Comparison of ENCODE assay signal across 12 mouse cellular contexts in the genomic region with DNA sequence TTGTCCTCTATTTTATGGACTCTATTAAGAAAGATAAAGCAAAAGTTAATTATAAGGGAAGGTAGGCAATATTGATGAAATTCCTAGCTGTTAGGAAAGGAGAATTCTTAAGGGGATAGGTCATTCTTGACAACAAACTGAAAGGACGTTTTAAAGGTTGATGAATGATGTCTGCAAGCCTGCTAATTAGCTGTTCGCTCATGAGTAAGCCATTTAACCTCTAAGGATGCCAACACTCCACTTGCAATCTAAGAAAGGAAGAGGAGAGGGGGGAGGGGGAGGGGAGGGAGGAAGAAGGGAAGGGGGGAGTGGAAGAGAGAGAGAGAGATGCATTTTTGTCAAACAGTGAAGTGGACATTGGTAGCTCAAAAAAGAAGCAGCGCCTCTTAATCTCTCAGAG.
"Had no signal": no experiment of that assay in that cellular context is flagged by ENCODE, and none has a peak within 500 bp of the region (broad histone marks: within the 10 kb centered on the region; RNA-seq: fewer than 3 reads in every experiment).

No protein-coding gene starts in this region.

- H3K36me3 ChIP-seq: limb, embryonic 13.5 days; midbrain, embryonic 12.5 days had no signal

- H3K4me3 ChIP-seq: limb, embryonic 13.5 days; midbrain, embryonic 12.5 days had no signal

- ATAC-seq: midbrain, embryonic 16.5 days had no signal

- H3K4me2 ChIP-seq: limb, embryonic 13.5 days; midbrain, embryonic 12.5 days had no signal

- H3K9me3 ChIP-seq: limb, embryonic 13.5 days; midbrain, embryonic 12.5 days had no signal

- H3K27me3 ChIP-seq: limb, embryonic 13.5 days; midbrain, embryonic 12.5 days had no signal

- DNase-seq: kidney, adult 8-10 months; kidney, postnatal 25 days; layer of hippocampus, adult 9-11 months; lung, adult 18-20 months; right cerebral cortex, postnatal 4 days; spleen, adult 18-20 months; thymus, adult 18-20 months; thymus, postnatal 25 days had no signal

- H3K4me1 ChIP-seq: limb, embryonic 13.5 days had no signal

- H3K9ac ChIP-seq: limb, embryonic 13.5 days; liver, embryonic 14.5 days; midbrain, embryonic 12.5 days had no signal

- H3K27ac ChIP-seq: limb, embryonic 13.5 days; liver, embryonic 14.5 days; midbrain, embryonic 12.5 days had no signal
